Mouse (Mus musculus): ENCODE data around the gene Bpifa3.
"Not testable (repeated sequence)": the region's sequence is repeated elsewhere in the genome, so short reads cannot be mapped to it uniquely, and the experiment has no call there.

Gene Bpifa3

DNA sequence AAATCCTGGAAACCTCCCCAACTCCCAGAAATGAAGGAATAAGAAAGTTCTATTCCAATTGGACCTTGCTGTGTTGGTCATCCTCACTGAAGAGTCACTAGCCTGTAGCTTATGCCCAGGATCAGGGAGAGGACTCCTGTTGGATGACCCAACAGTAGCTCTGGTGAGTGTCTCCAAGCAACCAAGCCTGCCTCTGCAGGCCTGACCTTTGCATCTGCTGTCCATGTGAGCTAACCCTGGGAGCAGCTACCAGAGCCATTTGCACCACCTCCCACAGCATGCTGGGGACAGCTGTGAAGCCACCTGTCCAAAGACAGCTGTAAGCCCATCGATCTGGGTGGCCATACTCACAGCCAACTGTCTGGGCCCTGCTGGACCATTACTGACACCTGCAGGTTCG lies at the start of gene Bpifa3:
Gene Bpifa3 (plus strand): TSS at position 217 of the 400 bp plus-strand sequence.
- ATAC-seq (ENCODE audit: insufficient number of reproducible peaks, low FRiP score, low TSS enrichment) = no peak

DNA sequence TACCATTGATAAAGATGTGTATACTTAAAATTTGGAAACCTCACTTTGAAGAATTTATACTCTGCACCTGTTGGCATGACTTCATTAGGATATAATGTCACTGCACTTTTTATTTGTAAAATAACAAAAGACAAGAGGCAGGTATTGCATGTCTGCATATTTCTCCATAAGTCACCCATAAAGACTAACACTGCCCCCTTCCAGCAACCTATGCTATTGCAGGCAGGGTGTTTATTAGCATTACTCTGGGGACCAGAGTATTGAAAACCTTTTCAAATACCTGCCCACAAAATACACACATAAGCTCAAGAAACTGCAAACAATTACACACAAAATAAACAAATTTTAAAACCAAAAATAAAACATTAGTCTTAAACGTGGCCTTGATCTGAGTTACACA lies 32.4 kb upstream of the Bpifa3 start:
- ATAC-seq (ENCODE audit: insufficient number of reproducible peaks, low FRiP score, low TSS enrichment) = no peak

DNA sequence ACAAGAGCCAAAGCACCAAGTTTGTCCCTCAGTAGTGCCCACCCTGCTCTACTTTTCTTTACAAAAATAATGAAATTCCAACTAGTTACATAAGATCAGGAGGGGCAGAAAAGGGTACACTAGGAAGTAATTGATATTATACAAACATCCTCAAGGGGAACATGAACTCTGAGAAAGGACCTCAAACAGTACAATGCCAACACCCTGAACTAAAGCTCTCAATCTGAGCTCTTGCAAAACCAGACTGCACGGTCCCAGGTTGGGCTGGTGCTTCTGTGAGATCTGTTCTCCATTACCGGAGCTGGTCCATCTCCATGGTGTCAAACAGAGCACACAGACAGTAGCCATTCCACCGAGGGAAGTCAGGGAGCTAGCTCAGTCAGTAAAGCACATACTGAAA lies 12.8 kb upstream of the Bpifa3 start:
- no peak for ATAC-seq (ENCODE audit: insufficient number of reproducible peaks, low FRiP score, low TSS enrichment)

DNA sequence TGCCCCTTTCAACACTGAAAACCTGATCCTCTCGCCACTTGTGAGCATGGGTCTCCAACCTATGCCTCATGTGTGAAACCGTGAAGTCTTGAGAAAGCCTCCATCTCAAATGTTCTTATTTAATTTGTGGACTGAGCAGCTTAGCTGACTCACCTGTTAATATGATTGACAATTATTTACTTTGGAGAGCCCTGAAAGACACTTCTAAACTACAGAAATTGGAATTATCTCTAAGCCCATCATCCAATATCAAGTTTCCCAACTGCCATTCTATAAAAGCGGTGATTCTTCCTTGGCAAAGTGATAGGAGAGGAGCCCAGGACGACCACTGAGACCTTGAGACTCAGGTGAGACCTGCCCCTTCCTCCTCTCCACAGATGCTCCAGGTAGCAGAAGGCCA lies 12.4 kb downstream of the Bpifa3 start, which contains the start of gene Bpifa1:
Gene Bpifa1 (plus strand): TSS at position 301 of the 400 bp plus-strand sequence.
- ATAC-seq (ENCODE audit: insufficient number of reproducible peaks, low FRiP score, low TSS enrichment) = no peak

- ATAC-seq (ENCODE audit: insufficient number of reproducible peaks, low FRiP score, low TSS enrichment) = no peak
Observed at GRCm38 (mm10) chr2:154143735-154144134, 13.6 kb downstream of the Bpifa3 start.

- ATAC-seq (ENCODE audit: insufficient number of reproducible peaks, low FRiP score, low TSS enrichment) = no peak
Observed at GRCm38 (mm10) chr2:154147496-154147895, 17.4 kb downstream of the Bpifa3 start.

DNA sequence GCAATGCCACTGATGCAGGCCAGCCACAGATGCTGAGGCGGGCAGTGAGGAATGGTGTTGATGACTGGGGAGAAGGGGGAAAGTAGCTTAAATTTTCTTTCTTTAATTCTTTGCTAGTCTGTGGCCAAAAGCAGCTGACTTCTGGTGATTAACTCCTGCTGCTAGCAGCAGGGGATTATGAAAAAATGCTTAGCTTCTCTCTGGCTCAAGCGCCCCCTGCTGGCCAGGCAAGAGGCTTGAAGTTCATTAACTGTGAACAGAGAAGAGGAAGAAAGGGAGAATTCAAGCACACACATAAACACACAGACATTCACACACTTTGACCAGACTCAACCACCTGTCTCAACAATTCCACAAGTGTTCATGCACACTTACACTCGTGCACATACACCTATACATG lies 28.3 kb downstream of the Bpifa3 start:
- ATAC-seq (ENCODE audit: insufficient number of reproducible peaks, low FRiP score, low TSS enrichment) = no peak

- no peak for ATAC-seq (ENCODE audit: insufficient number of reproducible peaks, low FRiP score, low TSS enrichment)
Observed at GRCm38 (mm10) chr2:154162307-154162706, 32.2 kb downstream of the Bpifa3 start, which contains the start of gene Bpifa5. Gene Bpifa5, plus strand, starts transcription at chr2:154162607.

DNA sequence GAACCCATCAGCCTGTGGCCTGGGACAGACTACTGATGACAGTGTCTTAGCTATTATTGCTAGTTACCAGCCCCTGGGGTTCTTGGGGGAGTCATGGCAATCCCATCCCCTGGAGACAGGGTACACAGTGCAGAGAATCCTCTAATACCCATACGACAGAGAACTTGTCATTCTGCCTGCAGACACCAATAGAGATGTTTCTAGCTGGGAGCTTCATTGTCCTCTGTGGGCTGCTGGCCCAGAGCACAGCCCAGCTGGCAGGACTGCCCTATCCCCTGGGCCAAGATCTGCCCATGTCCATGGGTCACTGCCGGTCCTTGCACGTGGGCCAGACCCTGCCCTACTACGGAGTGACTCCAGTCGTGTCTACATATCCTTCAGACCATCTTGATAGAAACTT lies 33.2 kb downstream of the Bpifa3 start:
- 0 out of 2 replicates have a peak, but pooled peaks have one; percentile 15 for ATAC-seq (ENCODE audit: insufficient number of reproducible peaks, low FRiP score, low TSS enrichment)

GRCm38 (mm10) chr2:154169172-154169571 lies 39.0 kb downstream of the Bpifa3 start:
- ATAC-seq (ENCODE audit: insufficient number of reproducible peaks, low FRiP score, low TSS enrichment) = no peak

- no peak for ATAC-seq (ENCODE audit: insufficient number of reproducible peaks, low FRiP score, low TSS enrichment)
Observed at GRCm38 (mm10) chr2:154171621-154172020, 41.5 kb downstream of the Bpifa3 start.

GRCm38 (mm10) chr2:154173313-154173712 lies 43.2 kb downstream of the Bpifa3 start:
- ATAC-seq (ENCODE audit: insufficient number of reproducible peaks, low FRiP score, low TSS enrichment) = no peak

GRCm38 (mm10) chr2:154181900-154182299 lies 51.8 kb downstream of the Bpifa3 start:
- ATAC-seq (ENCODE audit: insufficient number of reproducible peaks, low FRiP score, low TSS enrichment) = not testable (repeated sequence)

GRCm38 (mm10) chr2:154183061-154183460 lies 52.9 kb downstream of the Bpifa3 start:
- not testable (repeated sequence) for ATAC-seq (ENCODE audit: insufficient number of reproducible peaks, low FRiP score, low TSS enrichment)

DNA sequence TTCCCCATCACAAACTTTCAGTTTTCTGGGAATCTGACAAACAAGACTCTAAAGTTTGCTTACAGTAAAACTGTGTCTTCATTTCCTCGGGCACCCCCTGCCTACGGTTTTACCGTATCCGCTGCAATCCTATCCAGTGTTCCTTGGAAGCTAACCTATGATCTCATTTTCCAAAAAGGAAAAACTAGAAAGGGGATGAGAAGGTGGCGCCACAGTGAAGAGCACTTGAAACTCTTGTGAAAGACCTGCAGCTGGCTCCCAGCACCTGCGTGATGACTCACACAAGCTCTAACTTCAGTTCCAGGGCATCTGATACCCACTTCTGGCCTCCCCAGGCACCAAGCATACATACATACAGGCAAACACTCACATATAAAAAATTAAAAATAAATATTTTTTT lies 55.2 kb downstream of the Bpifa3 start:
- no peak for ATAC-seq (ENCODE audit: insufficient number of reproducible peaks, low FRiP score, low TSS enrichment)

DNA sequence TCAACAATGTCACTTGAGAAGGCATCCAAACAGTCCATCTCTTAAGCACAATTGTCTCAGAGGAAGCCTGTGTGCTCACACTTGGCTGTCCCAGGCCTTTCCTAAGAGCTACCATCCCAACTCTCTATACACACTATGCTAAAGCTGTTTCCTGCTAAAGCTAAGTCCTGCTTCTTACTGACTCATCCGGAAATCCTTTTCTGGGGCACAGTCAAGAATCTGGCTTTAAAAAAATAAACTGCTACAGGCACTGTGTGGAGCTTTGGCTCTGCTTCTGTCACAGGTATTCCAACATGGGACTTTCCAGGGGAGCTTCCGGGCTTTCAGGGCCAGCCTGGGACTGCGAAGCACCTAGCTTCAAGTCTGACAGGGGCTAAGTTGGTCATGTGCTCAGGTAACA lies 55.6 kb downstream of the Bpifa3 start:
- ATAC-seq (ENCODE audit: insufficient number of reproducible peaks, low FRiP score, low TSS enrichment) = no peak

- no peak for ATAC-seq (ENCODE audit: insufficient number of reproducible peaks, low FRiP score, low TSS enrichment)
Observed at GRCm38 (mm10) chr2:154187468-154187867, 57.3 kb downstream of the Bpifa3 start.

All from cerebellum, adult (tissue).